Mouse (Mus musculus): ENCODE results near the gene Frmd8. TPM values are rescaled to one million over a fixed set of nuclear protein-coding genes. Genes with fewer than 3 reads are reported as not detected.
A peak's percentile ranks its signal among the peaks of the same experiment; 100 is the strongest.

Frmd8 gene
- polyA plus RNA-seq, 1 experiment from 2014 or later = 14.7 TPM

DNA sequence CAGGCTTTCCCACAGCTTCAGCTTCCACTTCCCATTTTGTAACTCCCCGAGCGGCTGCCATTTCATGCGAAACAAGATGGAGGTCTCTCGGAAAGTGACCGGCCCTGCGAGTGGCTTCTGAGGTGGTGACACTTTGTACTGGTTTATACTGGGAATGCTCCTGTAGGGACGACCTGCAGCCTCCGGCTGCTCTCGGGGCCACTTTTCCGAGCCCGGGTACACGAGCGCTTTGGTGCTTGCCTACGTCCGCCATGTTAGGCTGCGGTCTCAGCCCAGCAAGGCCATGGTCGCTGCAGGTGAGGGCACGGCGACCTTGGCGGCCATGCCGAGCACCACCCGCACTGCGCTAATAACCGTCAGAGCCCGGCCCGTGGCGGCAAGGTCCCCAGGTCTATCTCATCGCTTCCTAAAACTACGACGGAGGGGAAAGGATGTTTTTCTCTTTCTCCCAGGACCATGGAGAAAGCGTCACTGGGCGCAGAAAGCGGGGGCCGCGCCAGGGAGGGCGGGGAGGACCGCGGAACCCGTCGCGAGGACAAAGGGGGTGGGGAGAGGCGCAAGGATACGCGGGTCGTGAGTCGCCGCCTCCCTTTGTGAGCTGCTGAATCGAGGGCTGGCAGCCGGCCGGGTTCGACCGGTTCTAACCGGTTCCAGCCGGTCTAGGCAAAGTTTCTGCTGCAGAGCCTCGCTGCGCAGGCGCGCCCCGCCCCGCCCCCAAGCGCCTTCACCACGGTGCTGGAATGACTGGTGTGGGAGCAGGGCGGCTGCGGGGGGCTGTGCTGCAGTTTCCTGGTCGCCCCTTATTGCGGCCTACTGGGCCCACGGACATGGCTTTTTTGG lies 71.8 kb downstream of the Frmd8 start:
- H3K27me3 ChIP-seq (ENCODE audit: control insufficient read depth, insufficient read depth, low read depth, low read length) = no peaks in the 10 kb centered on the region
- peak overlapping the region; percentile 100 for H3K27ac ChIP-seq (ENCODE audit: low read length)
- peak overlapping the region; percentile 90 for H3K4me2 ChIP-seq (ENCODE audit: low read length)
- WGBS = under 1% methylated on average over 67 of the region's 67 CpGs
- no peaks in the 10 kb centered on the region for H3K9me3 ChIP-seq (replicated peaks; ENCODE audit: control insufficient read depth, low read length, poor library complexity, severe bottlenecking)
- H3K9ac ChIP-seq (ENCODE audit: low read depth, low read length) = peak overlapping the region; percentile 95
- peaks cover 23% of the 10 kb centered on the region for H3K4me1 ChIP-seq (ENCODE audit: control insufficient read depth, insufficient read depth, low read length)
- 0 out of 2 replicates have a peak, but pooled peaks cover 2% of the 10 kb centered on the region for H3K36me3 ChIP-seq (ENCODE audit: control insufficient read depth, insufficient read depth, low read length)
- peak overlapping the region; percentile 52 for H3K4me3 ChIP-seq (ENCODE audit: low read depth, low read length)
- peak; percentile 97 for ATAC-seq

DNA sequence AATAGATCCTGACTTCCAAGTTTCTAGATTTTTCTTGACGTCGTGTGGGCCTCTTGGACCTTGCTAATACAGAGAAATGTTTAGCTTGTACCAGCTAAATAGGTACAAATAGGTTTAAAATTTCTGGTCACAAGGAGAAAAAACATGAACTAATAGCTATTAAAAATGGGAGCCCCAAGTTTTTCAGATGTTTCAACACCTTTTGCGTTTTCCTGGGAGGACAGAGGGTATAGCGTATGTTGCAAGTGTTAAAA lies 72.4 kb downstream of the Frmd8 start:
- 2% methylated on average over 4 of the region's 4 CpGs for WGBS

DNA sequence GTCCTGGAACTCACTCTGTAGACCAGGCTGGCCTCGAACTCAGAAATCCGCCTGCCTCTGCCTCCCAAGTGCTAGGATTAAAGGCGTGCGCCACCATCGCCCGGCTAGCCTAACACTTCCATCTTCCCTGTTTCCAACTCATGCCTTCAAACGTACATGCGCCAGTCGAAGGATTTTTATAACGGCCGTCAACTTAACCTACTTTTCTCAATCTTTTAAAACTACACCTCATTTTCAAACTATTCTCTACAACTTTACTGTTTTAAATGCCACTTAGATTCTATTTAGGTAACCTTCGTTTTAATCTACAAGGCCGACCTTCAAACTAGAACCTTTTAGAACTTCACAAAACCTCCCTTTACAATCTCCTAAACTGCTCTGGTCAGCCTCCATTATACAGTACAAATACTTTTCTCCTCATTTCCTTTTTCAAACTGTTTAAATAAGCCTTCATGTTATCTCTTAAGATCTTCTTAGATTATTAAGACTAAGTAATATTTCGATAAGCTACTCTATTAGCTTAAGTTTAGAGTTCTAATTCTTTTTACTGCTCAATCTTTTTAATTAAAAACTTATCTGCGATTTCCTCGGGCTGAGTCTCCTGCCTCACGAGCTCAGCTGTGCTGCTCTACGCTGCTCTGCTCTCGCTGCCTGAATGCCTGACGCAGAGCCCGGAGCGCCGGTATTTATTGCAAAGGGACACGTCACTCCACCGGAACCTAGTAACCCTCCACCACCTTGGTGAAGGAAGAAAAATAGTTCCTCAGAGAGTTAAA lies 72.9 kb downstream of the Frmd8 start:
- no peaks in the 10 kb centered on the region for H3K27me3 ChIP-seq (ENCODE audit: control insufficient read depth, insufficient read depth, low read depth, low read length)
- 0 out of 2 replicates have a peak, but pooled peaks cover 2% of the 10 kb centered on the region for H3K36me3 ChIP-seq (ENCODE audit: control insufficient read depth, insufficient read depth, low read length)
- peak overlapping the region; percentile 90 for H3K4me2 ChIP-seq (ENCODE audit: low read length)
- H3K9ac ChIP-seq (ENCODE audit: low read depth, low read length) = peak overlapping the region; percentile 74
- no peaks in the 10 kb centered on the region for H3K9me3 ChIP-seq (replicated peaks; ENCODE audit: control insufficient read depth, low read length, poor library complexity, severe bottlenecking)
- WGBS = under 1% methylated on average over 25 of the region's 25 CpGs
- peaks cover 23% of the 10 kb centered on the region for H3K4me1 ChIP-seq (ENCODE audit: control insufficient read depth, insufficient read depth, low read length)
- peak; percentile 44; the same call in 1 of the 2 replicates for ATAC-seq
- peak overlapping the region; percentile 100 for H3K27ac ChIP-seq (ENCODE audit: low read length)
- H3K4me3 ChIP-seq (ENCODE audit: low read depth, low read length) = peak overlapping the region; percentile 61

More for the DNA sequence above, 72.4 kb downstream of the Frmd8 start:
- peak overlapping the region; percentile 95 for H3K9ac ChIP-seq (ENCODE audit: low read depth, low read length)
- ATAC-seq = no peak
- H3K9me3 ChIP-seq (replicated peaks; ENCODE audit: control insufficient read depth, low read length, poor library complexity, severe bottlenecking) = no peaks in the 10 kb centered on the region
- H3K4me3 ChIP-seq (ENCODE audit: low read depth, low read length) = peak overlapping the region; percentile 52
- H3K4me1 ChIP-seq (ENCODE audit: control insufficient read depth, insufficient read depth, low read length) = peaks cover 23% of the 10 kb centered on the region
- H3K27me3 ChIP-seq (ENCODE audit: control insufficient read depth, insufficient read depth, low read depth, low read length) = no peaks in the 10 kb centered on the region
- peak overlapping the region; percentile 100 for H3K27ac ChIP-seq (ENCODE audit: low read length)
- H3K4me2 ChIP-seq (ENCODE audit: low read length) = peak overlapping the region; percentile 90
- 0 out of 2 replicates have a peak, but pooled peaks cover 2% of the 10 kb centered on the region for H3K36me3 ChIP-seq (ENCODE audit: control insufficient read depth, insufficient read depth, low read length)

DNA sequence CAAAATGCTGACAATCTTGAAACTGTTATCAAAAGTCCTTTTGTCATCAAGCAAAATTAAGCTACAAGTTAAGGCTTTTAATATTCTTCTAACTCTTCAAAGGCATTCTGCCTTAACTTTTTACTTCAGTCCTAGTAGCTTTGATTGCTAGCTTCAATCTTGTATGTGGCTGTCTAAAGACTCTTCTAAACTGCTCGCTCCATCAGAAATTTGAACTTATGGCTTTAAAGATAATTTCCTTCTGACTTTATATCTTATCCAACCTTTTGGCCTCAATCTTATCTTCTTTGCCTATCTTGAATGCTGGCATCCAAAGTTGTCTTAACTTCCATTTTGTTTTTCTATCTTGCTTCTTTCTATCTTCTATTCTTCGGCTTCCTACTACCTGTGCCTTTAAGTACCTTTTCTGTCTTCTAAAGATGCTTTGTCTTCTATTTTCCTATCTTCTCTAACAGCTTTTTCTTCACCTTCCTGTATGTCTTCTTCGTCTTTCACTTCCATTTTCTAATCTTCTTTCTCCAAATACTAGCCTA lies 73.6 kb downstream of the Frmd8 start:
- WGBS = 3% methylated on average over 3 of the region's 3 CpGs
- Histone ChIP-seq H3K4me2 (ENCODE audit: low read length) (peak overlapping the region; percentile 79), H3K4me3 (ENCODE audit: low read depth, low read length) (peak overlapping the region; percentile 61), H3K27me3 (ENCODE audit: control insufficient read depth, insufficient read depth, low read depth, low read length) (no peaks in the 10 kb centered on the region), H3K9ac (ENCODE audit: low read depth, low read length) (peak overlapping the region; percentile 74), H3K9me3 (replicated peaks; ENCODE audit: control insufficient read depth, low read length, poor library complexity, severe bottlenecking) (no peaks in the 10 kb centered on the region), H3K27ac (ENCODE audit: low read length) (peak overlapping the region; percentile 100), H3K36me3 (ENCODE audit: control insufficient read depth, insufficient read depth, low read length) (peaks cover 2% of the 10 kb centered on the region; the same call in 1 of the 2 replicates), H3K4me1 (ENCODE audit: control insufficient read depth, insufficient read depth, low read length) (peaks cover 26% of the 10 kb centered on the region)
- ATAC-seq = no peak

DNA sequence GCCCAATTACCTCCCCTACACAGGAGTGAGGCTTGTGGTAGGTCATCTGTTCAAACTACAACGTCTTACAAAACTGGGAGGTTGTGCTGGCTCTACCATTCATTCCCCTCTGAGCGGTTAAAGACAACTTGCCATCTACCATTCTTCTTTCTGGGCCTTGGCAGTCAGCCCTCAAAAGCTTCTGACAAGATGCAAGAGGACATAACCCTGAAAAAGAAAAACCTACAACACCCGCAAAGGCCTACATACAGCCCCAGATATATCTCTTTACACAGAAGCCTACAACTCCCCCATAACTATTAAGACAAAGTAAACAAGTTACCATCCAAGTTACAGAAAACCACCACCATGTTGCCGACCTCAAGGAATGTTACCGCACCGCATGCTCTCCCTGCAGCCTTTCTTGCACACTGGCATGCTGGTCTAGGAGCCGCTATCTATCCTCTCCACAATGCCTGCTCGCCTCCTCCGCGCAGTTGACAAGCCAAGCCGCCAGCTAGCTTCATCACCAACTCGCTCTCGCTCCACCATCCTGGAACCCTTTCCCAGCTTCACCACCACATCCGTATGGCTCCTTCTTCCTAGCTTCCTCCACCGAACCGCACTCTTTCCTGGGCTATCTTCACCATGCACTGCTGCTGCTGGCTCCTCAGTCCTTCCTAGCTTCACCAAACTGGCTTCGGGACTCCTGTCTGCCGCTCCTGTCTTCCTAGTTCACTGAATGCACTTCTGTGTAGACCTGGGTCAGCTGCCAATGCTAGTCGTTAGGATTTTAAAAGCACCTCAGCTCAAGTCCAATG lies 74.2 kb downstream of the Frmd8 start:
- H3K4me3 ChIP-seq (ENCODE audit: low read depth, low read length) = peak overlapping the region; percentile 61
- H3K9me3 ChIP-seq (replicated peaks; ENCODE audit: control insufficient read depth, low read length, poor library complexity, severe bottlenecking) = no peaks in the 10 kb centered on the region
- peak overlapping the region; percentile 83 for H3K27ac ChIP-seq (ENCODE audit: low read length)
- ATAC-seq = no peak
- no peaks in the 10 kb centered on the region for H3K27me3 ChIP-seq (ENCODE audit: control insufficient read depth, insufficient read depth, low read depth, low read length)
- H3K4me1 ChIP-seq (ENCODE audit: control insufficient read depth, insufficient read depth, low read length) = peaks cover 26% of the 10 kb centered on the region
- H3K9ac ChIP-seq (ENCODE audit: low read depth, low read length) = peak overlapping the region; percentile 74
- WGBS = under 1% methylated on average over 19 of the region's 19 CpGs
- H3K36me3 ChIP-seq (ENCODE audit: control insufficient read depth, insufficient read depth, low read length) = peaks cover 6% of the 10 kb centered on the region
- H3K4me2 ChIP-seq (ENCODE audit: low read length) = peak overlapping the region; percentile 79

DNA sequence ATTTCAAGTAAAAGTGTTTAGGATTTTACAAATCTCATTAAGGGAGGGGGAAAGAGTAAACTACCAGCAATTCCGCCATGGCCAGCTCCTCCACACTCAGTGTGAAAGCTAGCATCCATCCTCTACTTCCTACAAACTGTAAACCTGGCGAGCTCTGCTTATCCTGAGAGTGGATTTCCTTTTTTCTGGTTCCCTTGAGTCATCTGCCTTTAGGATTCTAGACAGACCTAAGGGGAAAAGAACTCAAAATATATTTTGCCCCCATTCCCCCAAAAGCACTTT lies 74.8 kb downstream of the Frmd8 start:
- Histone ChIP-seq H3K4me3 (ENCODE audit: low read depth, low read length) (peak overlapping the region; percentile 61), H3K9me3 (replicated peaks; ENCODE audit: control insufficient read depth, low read length, poor library complexity, severe bottlenecking) (no peaks in the 10 kb centered on the region), H3K27ac (ENCODE audit: low read length) (peak overlapping the region; percentile 83), H3K4me1 (ENCODE audit: control insufficient read depth, insufficient read depth, low read length) (peaks cover 31% of the 10 kb centered on the region), H3K36me3 (ENCODE audit: control insufficient read depth, insufficient read depth, low read length) (peaks cover 11% of the 10 kb centered on the region), H3K27me3 (ENCODE audit: control insufficient read depth, insufficient read depth, low read depth, low read length) (no peaks in the 10 kb centered on the region), H3K9ac (ENCODE audit: low read depth, low read length) (peak overlapping the region; percentile 74), H3K4me2 (ENCODE audit: low read length) (peak overlapping the region; percentile 79)
- WGBS = 0% methylated on average over 2 of the region's 2 CpGs
- no peak for ATAC-seq

Other genes with a start within 250 kb of the Frmd8 start
- 30.6 and 37.7 TPM in 2 replicates for gene Rela, start 237.8 kb downstream of the Frmd8 start, polyA plus RNA-seq (2015; fragmentation: Nextera tagmentation; extraction: Ambion mirVana)
- gene Sipa1, start 211.6 kb downstream of the Frmd8 start, polyA plus RNA-seq (2015; fragmentation: Nextera tagmentation; extraction: Ambion mirVana) = 17.5 and 17.7 TPM in 2 replicates
- 9.5 and 12.9 TPM in 2 replicates for gene Map3k11, start 186.5 kb downstream of the Frmd8 start, polyA plus RNA-seq (2015; fragmentation: Nextera tagmentation; extraction: Ambion mirVana)
- 23.9 and 25.3 TPM in 2 replicates for gene Pcnx3, start 186.4 kb downstream of the Frmd8 start, polyA plus RNA-seq (2015; fragmentation: Nextera tagmentation; extraction: Ambion mirVana)
- gene Kcnk7, start 170.9 kb downstream of the Frmd8 start, polyA plus RNA-seq (2015; fragmentation: Nextera tagmentation; extraction: Ambion mirVana) = 0.15 TPM in 1 of 2 replicates, not detected in the other
- gene Ehbp1l1, start 149.0 kb downstream of the Frmd8 start, polyA plus RNA-seq (2015; fragmentation: Nextera tagmentation; extraction: Ambion mirVana) = 31.3 and 38.6 TPM in 2 replicates
- 116 and 131 TPM in 2 replicates for gene Fam89b, start 145.6 kb downstream of the Frmd8 start, polyA plus RNA-seq (2015; fragmentation: Nextera tagmentation; extraction: Ambion mirVana)
- 9.3 and 9.6 TPM in 2 replicates for gene Ltbp3, start 134.4 kb downstream of the Frmd8 start, polyA plus RNA-seq (2015; fragmentation: Nextera tagmentation; extraction: Ambion mirVana)
- gene Scyl1, start 103.9 kb downstream of the Frmd8 start, polyA plus RNA-seq (2015; fragmentation: Nextera tagmentation; extraction: Ambion mirVana) = 86.3 and 86.6 TPM in 2 replicates
- 2.0 and 2.2 TPM in 2 replicates for gene Slc25a45, start 2.5 kb upstream of the Frmd8 start, polyA plus RNA-seq (2015; fragmentation: Nextera tagmentation; extraction: Ambion mirVana)
- 13.4 and 14.6 TPM in 2 replicates for gene Tigd3, start 18.9 kb upstream of the Frmd8 start, polyA plus RNA-seq (2015; fragmentation: Nextera tagmentation; extraction: Ambion mirVana)
- 105 and 121 TPM in 2 replicates for gene Dpf2, start 37.7 kb upstream of the Frmd8 start, polyA plus RNA-seq (2015; fragmentation: Nextera tagmentation; extraction: Ambion mirVana)
- gene Cdc42ep2, start 49.5 kb upstream of the Frmd8 start, polyA plus RNA-seq (2015; fragmentation: Nextera tagmentation; extraction: Ambion mirVana) = 16.0 and 20.4 TPM in 2 replicates
- 19.4 and 22.4 TPM in 2 replicates for gene Pola2, start 88.9 kb upstream of the Frmd8 start, polyA plus RNA-seq (2015; fragmentation: Nextera tagmentation; extraction: Ambion mirVana)
- not detected in 2 replicates for gene Slc22a20, start 110.9 kb upstream of the Frmd8 start, polyA plus RNA-seq (2015; fragmentation: Nextera tagmentation; extraction: Ambion mirVana)
- 3.0 and 3.2 TPM in 2 replicates for gene Capn1, start 140.6 kb upstream of the Frmd8 start, polyA plus RNA-seq (2015; fragmentation: Nextera tagmentation; extraction: Ambion mirVana)
- 31.5 and 34.5 TPM in 2 replicates for gene Syvn1, start 171.3 kb upstream of the Frmd8 start, polyA plus RNA-seq (2015; fragmentation: Nextera tagmentation; extraction: Ambion mirVana)
- 58.5 and 59.7 TPM in 2 replicates for gene Mrpl49, start 182.5 kb upstream of the Frmd8 start, polyA plus RNA-seq (2015; fragmentation: Nextera tagmentation; extraction: Ambion mirVana)
- 459 and 498 TPM in 2 replicates for gene Fau, start 182.6 kb upstream of the Frmd8 start, polyA plus RNA-seq (2015; fragmentation: Nextera tagmentation; extraction: Ambion mirVana)
- gene Znhit2, start 185.9 kb upstream of the Frmd8 start, polyA plus RNA-seq (2015; fragmentation: Nextera tagmentation; extraction: Ambion mirVana) = 28.2 and 30.2 TPM in 2 replicates
- gene Tm7sf2, start 193.1 kb upstream of the Frmd8 start, polyA plus RNA-seq (2015; fragmentation: Nextera tagmentation; extraction: Ambion mirVana) = 55.1 and 59.0 TPM in 2 replicates
- 86.1 and 93.9 TPM in 2 replicates for gene Vps51, start 202.0 kb upstream of the Frmd8 start, polyA plus RNA-seq (2015; fragmentation: Nextera tagmentation; extraction: Ambion mirVana)
- not detected in 2 replicates for gene Tmem262, start 204.8 kb upstream of the Frmd8 start, polyA plus RNA-seq (2015; fragmentation: Nextera tagmentation; extraction: Ambion mirVana)
- gene Gm28374, start 207.0 kb upstream of the Frmd8 start, polyA plus RNA-seq (2015; fragmentation: Nextera tagmentation; extraction: Ambion mirVana) = 0.85 and 1.5 TPM in 2 replicates
- gene Zfpl1, start 209.7 kb upstream of the Frmd8 start, polyA plus RNA-seq (2015; fragmentation: Nextera tagmentation; extraction: Ambion mirVana) = 80.6 and 87.3 TPM in 2 replicates
- gene Cdca5, start 209.7 kb upstream of the Frmd8 start, polyA plus RNA-seq (2015; fragmentation: Nextera tagmentation; extraction: Ambion mirVana) = 3.7 and 4.1 TPM in 2 replicates
- gene AC131692.1, start 219.1 kb upstream of the Frmd8 start, polyA plus RNA-seq (2015; fragmentation: Nextera tagmentation; extraction: Ambion mirVana) = not detected in 2 replicates
- 0.25 and 0.26 TPM in 2 replicates for gene Naaladl1, start 230.5 kb upstream of the Frmd8 start, polyA plus RNA-seq (2015; fragmentation: Nextera tagmentation; extraction: Ambion mirVana)
- gene Sac3d1, start 243.4 kb upstream of the Frmd8 start, polyA plus RNA-seq (2015; fragmentation: Nextera tagmentation; extraction: Ambion mirVana) = 44.2 and 45.2 TPM in 2 replicates

All from midbrain, embryonic 16.5 days (tissue).